Mouse (Mus musculus) G1E (cell line): ENCODE results near the gene Rcan1.

Experiments
- CTCF ChIP-seq: IDR thresholded peaks from 2 replicates; pipeline ENCODE4 v1.5.1; 2012; ENCODE audit warnings: low read depth, low read length, inconsistent platforms, mixed read lengths
- GATA1 ChIP-seq: IDR thresholded peaks from 2 replicates; pipeline ENCODE4 v1.6.1; 2012; ENCODE audit warnings: borderline replicate concordance, low read length, inconsistent platforms, mixed read lengths
- POLR2AphosphoS5 ChIP-seq: IDR thresholded peaks from 2 replicates; pipeline ENCODE4 v1.6.1; 2012; ENCODE audit warnings: low read depth, low read length, inconsistent platforms; ENCODE audit not compliant: insufficient replicate concordance

GRCm38 (mm10) chr16:92442946-92443345, 27.7 kb downstream of the Rcan1 start:
- no peak for TF ChIP-seq CTCF
- no peak for TF ChIP-seq POLR2AphosphoS5
- no peak for TF ChIP-seq GATA1
